Mouse (Mus musculus): ENCODE measurements around the gene Sall2.
A peak's percentile ranks its signal among the peaks of the same experiment; 100 is the strongest.
"Not testable (repeated sequence)": the region's sequence is repeated elsewhere in the genome, so short reads cannot be mapped to it uniquely, and the experiment has no call there.

Gene Sall2

GRCm38 (mm10) chr14:52327910-52328812, at the start of gene Sall2:
Gene Sall2, minus strand, starts transcription at chr14:52328762.
- no peak for DNase-seq

GRCm38 (mm10) chr14:52368741-52369140, 40.2 kb upstream of the Sall2 start:
- no peak for DNase-seq

- no peak for DNase-seq
Measured at GRCm38 (mm10) chr14:52356308-52356707, 27.7 kb upstream of the Sall2 start, which contains the start of gene Olfr1513. Gene Olfr1513, minus strand, starts transcription at chr14:52356408.

- no peak for DNase-seq
Measured at GRCm38 (mm10) chr14:52339512-52339852, 10.9 kb upstream of the Sall2 start.

- peak; percentile 25 for DNase-seq
Measured at GRCm38 (mm10) chr14:52338751-52339511, 10.4 kb upstream of the Sall2 start.

- no peak for DNase-seq
Measured at GRCm38 (mm10) chr14:52332171-52332570, 3.6 kb upstream of the Sall2 start.

GRCm38 (mm10) chr14:52331069-52331750, 2.6 kb upstream of the Sall2 start:
- DNase-seq: no peak

- no peak for DNase-seq
Measured at GRCm38 (mm10) chr14:52327375-52327901, 1.1 kb downstream of the Sall2 start.

GRCm38 (mm10) chr14:52325890-52326289, 2.7 kb downstream of the Sall2 start:
- no peak for DNase-seq

GRCm38 (mm10) chr14:52319361-52319760, 9.2 kb downstream of the Sall2 start:
- no peak for DNase-seq

- peak; percentile 71 for DNase-seq
Measured at GRCm38 (mm10) chr14:52316441-52317225, 11.9 kb downstream of the Sall2 start.

- DNase-seq: peak; percentile 50
Measured at GRCm38 (mm10) chr14:52315792-52316440, 12.6 kb downstream of the Sall2 start.

- no peak for DNase-seq
Measured at GRCm38 (mm10) chr14:52315283-52315780, 13.2 kb downstream of the Sall2 start.

GRCm38 (mm10) chr14:52314808-52315150, 13.8 kb downstream of the Sall2 start:
- no peak for DNase-seq

- no peak for DNase-seq
Measured at GRCm38 (mm10) chr14:52313931-52314807, 14.4 kb downstream of the Sall2 start.

GRCm38 (mm10) chr14:52310906-52311305, 17.7 kb downstream of the Sall2 start:
- DNase-seq: no peak

GRCm38 (mm10) chr14:52310343-52310742, 18.2 kb downstream of the Sall2 start:
- not testable (repeated sequence) for DNase-seq

GRCm38 (mm10) chr14:52306100-52306499, 22.5 kb downstream of the Sall2 start:
- DNase-seq: no peak

- peak; percentile 93 for DNase-seq
Measured at GRCm38 (mm10) chr14:52304644-52305271, 23.8 kb downstream of the Sall2 start, which contains the start of gene Mettl3. Gene Mettl3, minus strand, starts transcription at chr14:52305128.

- not testable (repeated sequence) for DNase-seq
Measured at GRCm38 (mm10) chr14:52303517-52303916, 25.0 kb downstream of the Sall2 start.

All from kidney, adult 11 months (tissue).